Mouse (Mus musculus): ENCODE measurements around the gene Otx2. TPM values are rescaled to one million over a fixed set of nuclear protein-coding genes. Genes with fewer than 3 reads are reported as not detected.

Gene Otx2
- total and polyA plus RNA-seq, 3 experiments = not detected

- Histone ChIP-seq H3K9ac (ENCODE audit: control insufficient read depth, low read depth, low read length, poor library complexity, severe bottlenecking) (no peak overlapping the region), H3K36me3 (ENCODE audit: control insufficient read depth in 1 of 2, insufficient read depth in 2 of 2, low read length in 2 of 2) (no peaks in the 10 kb centered on the region), H3K4me3 (ENCODE audit: control insufficient read depth in 1 of 2, insufficient read depth in 1 of 2, low read depth in 2 of 2, low read length in 2 of 2) (no peak overlapping the region), H3K79me2 (ENCODE audit: control insufficient read depth, insufficient read depth, low read length, poor library complexity) (no peaks in the 10 kb centered on the region), H3K27me3 (ENCODE audit: control insufficient read depth in 1 of 2, insufficient read depth in 2 of 2, low read length in 2 of 2) (no peaks in the 10 kb centered on the region; a peak in 1 of 4 replicates), H3K27ac (ENCODE audit: control insufficient read depth, low read depth, low read length) (no peak overlapping the region), H3K4me1 (ENCODE audit: control insufficient read depth in 1 of 2, insufficient read depth in 2 of 2, low read length in 2 of 2) (no peaks in the 10 kb centered on the region), H3K9me3 (replicated peaks; ENCODE audit: insufficient read depth, low read length) (no peaks in the 10 kb centered on the region)
- TF ChIP-seq ETS1 (IDR thresholded peaks at IDR 0.05; ENCODE audit: low read depth, low read length) = no peak
- no peak for DNase-seq (ENCODE audit: low read depth, low spot score)
These were observed 35.9 kb upstream of the Otx2 start for GRCm38 (mm10) chr14:48709371-48710061.

GRCm38 (mm10) chr14:48707844-48708383 lies 34.3 kb upstream of the Otx2 start:
- Histone ChIP-seq H3K9me3 (replicated peaks; ENCODE audit: insufficient read depth, low read length) (no peaks in the 10 kb centered on the region), H3K36me3 (ENCODE audit: control insufficient read depth in 1 of 2, insufficient read depth in 2 of 2, low read length in 2 of 2) (no peaks in the 10 kb centered on the region), H3K27ac (ENCODE audit: control insufficient read depth, low read depth, low read length) (no peak overlapping the region), H3K27me3 (ENCODE audit: control insufficient read depth in 1 of 2, insufficient read depth in 2 of 2, low read length in 2 of 2) (no peaks in the 10 kb centered on the region; a peak in 1 of 4 replicates), H3K4me1 (ENCODE audit: control insufficient read depth in 1 of 2, insufficient read depth in 2 of 2, low read length in 2 of 2) (no peaks in the 10 kb centered on the region), H3K79me2 (ENCODE audit: control insufficient read depth, insufficient read depth, low read length, poor library complexity) (no peaks in the 10 kb centered on the region), H3K9ac (ENCODE audit: control insufficient read depth, low read depth, low read length, poor library complexity, severe bottlenecking) (no peak overlapping the region), H3K4me3 (ENCODE audit: control insufficient read depth in 1 of 2, insufficient read depth in 1 of 2, low read depth in 2 of 2, low read length in 2 of 2) (no peak overlapping the region)
- DNase-seq (ENCODE audit: low read depth, low spot score) = no peak
- TF ChIP-seq POLR2AphosphoS5 (IDR thresholded peaks at IDR 0.05; ENCODE audit: borderline replicate concordance, low read depth, low read length) (no peak), HCFC1 (IDR thresholded peaks at IDR 0.05; ENCODE audit: low read depth, low read length) (no peak), BHLHE40 (IDR thresholded peaks at IDR 0.05; ENCODE audit: borderline replicate concordance, low read depth, low read length) (no peak), JUND (IDR thresholded peaks at IDR 0.05; ENCODE audit: low read depth, low read length) (no peak), MAFK (IDR thresholded peaks at IDR 0.05; ENCODE audit: borderline replicate concordance, low read depth, low read length) (no peak), USF2 (IDR thresholded peaks at IDR 0.05; ENCODE audit: borderline replicate concordance in 1 of 2, insufficient read depth in 1 of 2, low read depth in 1 of 2, low read length in 2 of 2) (no peak)

- no peaks in the 10 kb centered on the region for H3K36me3 ChIP-seq (ENCODE audit: control insufficient read depth in 1 of 2, insufficient read depth in 2 of 2, low read length in 2 of 2)
- TF ChIP-seq POLR2A (IDR thresholded peaks at IDR 0.05; ENCODE audit: control insufficient read depth in 1 of 2, insufficient read depth in 1 of 2, low read depth in 1 of 2, low read length in 2 of 2, poor library complexity in 1 of 2) (no peak), USF1 (IDR thresholded peaks at IDR 0.05; ENCODE audit: low read depth, low read length) (no peak), GATA1 (IDR thresholded peaks at IDR 0.05; ENCODE audit: low read depth, low read length) (no peak)
- no peak overlapping the region for H3K27ac ChIP-seq (ENCODE audit: control insufficient read depth, low read depth, low read length)
- no peak for DNase-seq (ENCODE audit: low read depth, low spot score)
- H3K4me1 ChIP-seq (ENCODE audit: control insufficient read depth in 1 of 2, insufficient read depth in 2 of 2, low read length in 2 of 2) = no peaks in the 10 kb centered on the region
- H3K79me2 ChIP-seq (ENCODE audit: control insufficient read depth, insufficient read depth, low read length, poor library complexity) = no peaks in the 10 kb centered on the region
- H3K9ac ChIP-seq (ENCODE audit: control insufficient read depth, low read depth, low read length, poor library complexity, severe bottlenecking) = no peak overlapping the region
- no peaks in the 10 kb centered on the region; a peak in 1 of 4 replicates for H3K27me3 ChIP-seq (ENCODE audit: control insufficient read depth in 1 of 2, insufficient read depth in 2 of 2, low read length in 2 of 2)
- no peak overlapping the region for H3K4me3 ChIP-seq (ENCODE audit: control insufficient read depth in 1 of 2, insufficient read depth in 1 of 2, low read depth in 2 of 2, low read length in 2 of 2)
- H3K9me3 ChIP-seq (replicated peaks; ENCODE audit: insufficient read depth, low read length) = no peaks in the 10 kb centered on the region
These were observed 33.8 kb upstream of the Otx2 start for GRCm38 (mm10) chr14:48707391-48707790.
